17 mouse cellular contexts compared by ENCODE assay signal in genomic region chr14:18021726-18022125, GRCm38 (mm10).
DNase-seq lines count a peak whose midpoint lies in the region; ATAC-seq and TF ChIP-seq lines count a peak whose summit lies in the region.
"Had no signal": no experiment of that assay in that cellular context is flagged by ENCODE, and none has a peak within 500 bp of the region (broad histone marks: within the 10 kb centered on the region; RNA-seq: fewer than 3 reads in every experiment).

No protein-coding gene starts in this region.

- 39% methylated on average over 2 of the region's 2 CpGs for WGBS in thymus, adult 2 months
- WGBS in midbrain, embryonic 13.5 days, result 78% methylated on average over 2 of the region's 2 CpGs

- H3K27ac ChIP-seq in thymus, adult 2 months (ENCODE audit: control insufficient read depth, insufficient read depth, low read length), result peak overlapping the region; percentile 80
- no peak overlapping the region for H3K27ac ChIP-seq in midbrain, embryonic 13.5 days
- H3K27ac ChIP-seq: hindbrain, embryonic 13.5 days; lung, embryonic 15.5 days; midbrain, embryonic 10.5 days had no signal

- ATAC-seq in CD4-positive, CD25-positive, alpha-beta regulatory T cell, adult 4 months, result peak; percentile 90
- ATAC-seq in granulocyte monocyte progenitor cell, adult 5-6 weeks (replicated peaks; ENCODE audit: poor library complexity, severe bottlenecking), result peak; percentile 75
- ATAC-seq in midbrain, embryonic 13.5 days, result no peak
- ATAC-seq: forebrain, embryonic 14.5 days had no signal

- H3K36me3 ChIP-seq in thymus, adult 2 months (ENCODE audit: control insufficient read depth, insufficient read depth, low read length), result no peaks in the 10 kb centered on the region
- H3K36me3 ChIP-seq in midbrain, embryonic 13.5 days, result no peaks in the 10 kb centered on the region
- H3K36me3 ChIP-seq: hindbrain, embryonic 13.5 days; lung, embryonic 15.5 days; midbrain, embryonic 10.5 days had no signal

- H3K4me2 ChIP-seq in midbrain, embryonic 13.5 days (replicated peaks), result no peak overlapping the region
- H3K4me2 ChIP-seq: hindbrain, embryonic 13.5 days; liver, embryonic 11.5 days; lung, embryonic 15.5 days had no signal

- H3K27me3 ChIP-seq in thymus, adult 2 months (ENCODE audit: control insufficient read depth, insufficient read depth, low read length), result no peaks in the 10 kb centered on the region
- no peaks in the 10 kb centered on the region for H3K27me3 ChIP-seq in midbrain, embryonic 13.5 days
- H3K27me3 ChIP-seq: hindbrain, embryonic 13.5 days; lung, embryonic 15.5 days had no signal

- peak; percentile 30 for DNase-seq in kidney, adult 11 months
- DNase-seq in kidney, postnatal 14 days, result no peak
- peak; percentile 43 for DNase-seq in thymus, adult 2 months
- no peak for DNase-seq in heart, adult 9 months (ENCODE audit: low spot score in 2 of 2)
- no peak for DNase-seq in c-Kit-positive CD71-positive TER-119-positive erythroid progenitor cells, embryonic 14.5 days (ENCODE audit: low spot score)
- DNase-seq: B cell, adult 2 months; heart, adult 18-20 months; left cerebral cortex, postnatal 4 days; right cerebral cortex, postnatal 14 days had no signal

- no peaks in the 10 kb centered on the region for H3K9me3 ChIP-seq in midbrain, embryonic 13.5 days
- H3K9me3 ChIP-seq: hindbrain, embryonic 13.5 days; lung, embryonic 15.5 days; midbrain, embryonic 10.5 days had no signal

- H3K4me1 ChIP-seq in thymus, adult 2 months (replicated peaks; ENCODE audit: control insufficient read depth, insufficient read depth, low read length), result peaks cover 24% of the 10 kb centered on the region
- no peaks in the 10 kb centered on the region for H3K4me1 ChIP-seq in midbrain, embryonic 13.5 days (replicated peaks)
- H3K4me1 ChIP-seq: hindbrain, embryonic 13.5 days; lung, embryonic 15.5 days; midbrain, embryonic 10.5 days had no signal

- no peak overlapping the region for H3K9ac ChIP-seq in midbrain, embryonic 13.5 days (replicated peaks)
- H3K9ac ChIP-seq: hindbrain, embryonic 13.5 days; lung, embryonic 15.5 days had no signal

- no peak overlapping the region for H3K4me3 ChIP-seq in thymus, adult 2 months (ENCODE audit: control insufficient read depth, insufficient read depth, low read length)
- no peak overlapping the region for H3K4me3 ChIP-seq in midbrain, embryonic 13.5 days (replicated peaks)
- H3K4me3 ChIP-seq: hindbrain, embryonic 13.5 days; lung, embryonic 15.5 days; midbrain, embryonic 10.5 days had no signal

- no peak for TF ChIP-seq CTCF in thymus, adult 2 months (IDR thresholded peaks at IDR 0.05; ENCODE audit: borderline replicate concordance, control insufficient read depth, extremely low read depth, insufficient read depth, low read length, poor library complexity)

- TF ChIP-seq POLR2A in thymus, adult 2 months (IDR thresholded peaks at IDR 0.05; ENCODE audit: control insufficient read depth, extremely low read depth, insufficient read depth, low read length, poor library complexity), result no peak

Comparison
In these comparisons a context has a peak if more than half of its experiments do, and no peak if none do; other contexts are left out.
1. DNase-seq: peak in kidney, adult 11 months (single experiment) and thymus, adult 2 months (single experiment); none in kidney, postnatal 14 days (single experiment), heart, adult 9 months (0 of 2) and c-Kit-positive CD71-positive TER-119-positive erythroid progenitor cells, embryonic 14.5 days (single experiment).